Mouse (Mus musculus): Measurements from ENCODE around the gene Reck. TPM values are rescaled to one million over a fixed set of nuclear protein-coding genes. Genes with fewer than 3 reads are reported as not detected.

The Reck gene
- 1 to 10 TPM; 2.0 to 2.8 TPM for total RNA-seq (2023)

GRCm38 (mm10) chr4:43875160-43875918 lies at the start of gene Reck:
Gene Reck, plus strand, starts transcription at chr4:43875530.

DNA sequence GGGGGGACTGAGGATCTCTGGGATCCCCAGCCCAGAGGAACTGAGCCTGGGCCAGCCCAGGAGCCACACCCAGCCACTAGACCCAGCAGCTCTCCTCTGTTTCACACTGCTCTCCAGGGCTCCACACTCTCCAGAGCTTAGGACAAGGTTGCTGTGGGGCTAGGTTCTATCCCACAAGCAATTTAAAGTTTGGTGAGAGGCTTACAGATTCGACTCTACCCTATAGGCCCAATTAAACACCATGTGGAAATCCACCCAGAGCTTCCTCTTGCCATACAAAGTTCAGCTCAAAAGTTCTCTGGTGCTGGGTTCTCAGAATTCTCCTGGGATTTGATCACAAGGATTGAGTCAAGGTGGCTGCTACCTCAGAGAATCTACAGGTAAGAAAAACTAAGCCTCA lies 35.2 kb upstream of the Reck start, which contains the start of gene Olfr157:
Gene Olfr157 (minus strand): TSS at position 101 of the 400 bp plus-strand sequence.

DNA sequence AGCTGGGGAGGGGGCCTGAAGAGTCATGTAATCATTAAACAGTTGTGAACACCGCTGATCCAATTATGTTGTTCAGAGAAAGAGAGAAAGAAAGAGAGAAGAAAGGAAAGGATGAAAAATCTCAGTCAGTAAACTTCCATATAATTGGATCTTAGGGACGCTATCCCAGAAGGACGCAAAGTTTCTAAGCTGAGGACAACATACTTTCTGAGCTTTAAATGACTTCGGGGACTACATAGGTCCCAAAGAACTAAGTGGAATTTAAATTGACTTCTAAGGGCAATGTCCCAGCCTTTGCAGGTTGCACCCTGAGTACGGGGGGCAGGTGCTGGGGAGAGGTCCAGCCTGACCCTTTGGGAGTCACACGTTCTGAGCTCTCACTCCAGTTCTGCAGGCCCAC lies 24.1 kb upstream of the Reck start, which contains the start of gene Olfr155:
Gene Olfr155 (plus strand): TSS at position 301 of the 400 bp plus-strand sequence.

GRCm38 (mm10) chr4:43957292-43957845 lies 82.0 kb downstream of the Reck start, which contains the start of gene Glipr2:
Gene Glipr2, plus strand, starts transcription at chr4:43957401.

GRCm38 (mm10) chr4:43983181-43983580 lies 107.9 kb downstream of the Reck start, which contains the start of gene Ccin:
Gene Ccin, plus strand, starts transcription at chr4:43983483.

Other genes starting within 250 kb of the Reck start
- not detected for gene Npr2, start 243.6 kb upstream of the Reck start, total RNA-seq (2023)
- gene Spag8, start 221.9 kb upstream of the Reck start, total RNA-seq (2023): not detected
- gene Hint2, start 219.1 kb upstream of the Reck start, total RNA-seq (2023): 10 to 100 TPM; 21.3 to 24.6 TPM
- gene Tmem8b, start 206.6 kb upstream of the Reck start, total RNA-seq (2023): 1 to 10 TPM; 2.7 to 2.8 TPM
- gene Fam221b, start 206.4 kb upstream of the Reck start, total RNA-seq (2023): not detected
- gene Olfr70, start 174.7 kb upstream of the Reck start, total RNA-seq (2023): not detected
- not detected for gene Olfr71, start 165.3 kb upstream of the Reck start, total RNA-seq (2023)
- not detected for gene Hrct1, start 148.3 kb upstream of the Reck start, total RNA-seq (2023)
- gene Spaar, start 145.5 kb upstream of the Reck start, total RNA-seq (2023): not detected
- gene Olfr159, start 104.5 kb upstream of the Reck start, total RNA-seq (2023): not detected
- gene Olfr156, start 51.6 kb upstream of the Reck start, total RNA-seq (2023): not detected
- gene Olfr157, start 35.3 kb upstream of the Reck start, total RNA-seq (2023): not detected
- not detected for gene Olfr155, start 24.0 kb upstream of the Reck start, total RNA-seq (2023)
- gene Glipr2, start 81.9 kb downstream of the Reck start, total RNA-seq (2023): 10 to 100 TPM; 56.7 to 69.9 TPM
- 1 to 10 TPM; 3.0 to 4.8 TPM for gene Ccin, start 108.0 kb downstream of the Reck start, total RNA-seq (2023)
- 100 to 1,000 TPM; 129 to 131 TPM for gene Clta, start 128.9 kb downstream of the Reck start, total RNA-seq (2023)
- gene Gne, start 208.6 kb downstream of the Reck start, total RNA-seq (2023): 10 to 100 TPM; 42.5 to 58.4 TPM

All from T-cell, adult 66 days (primary cell).